In the genomic region with DNA sequence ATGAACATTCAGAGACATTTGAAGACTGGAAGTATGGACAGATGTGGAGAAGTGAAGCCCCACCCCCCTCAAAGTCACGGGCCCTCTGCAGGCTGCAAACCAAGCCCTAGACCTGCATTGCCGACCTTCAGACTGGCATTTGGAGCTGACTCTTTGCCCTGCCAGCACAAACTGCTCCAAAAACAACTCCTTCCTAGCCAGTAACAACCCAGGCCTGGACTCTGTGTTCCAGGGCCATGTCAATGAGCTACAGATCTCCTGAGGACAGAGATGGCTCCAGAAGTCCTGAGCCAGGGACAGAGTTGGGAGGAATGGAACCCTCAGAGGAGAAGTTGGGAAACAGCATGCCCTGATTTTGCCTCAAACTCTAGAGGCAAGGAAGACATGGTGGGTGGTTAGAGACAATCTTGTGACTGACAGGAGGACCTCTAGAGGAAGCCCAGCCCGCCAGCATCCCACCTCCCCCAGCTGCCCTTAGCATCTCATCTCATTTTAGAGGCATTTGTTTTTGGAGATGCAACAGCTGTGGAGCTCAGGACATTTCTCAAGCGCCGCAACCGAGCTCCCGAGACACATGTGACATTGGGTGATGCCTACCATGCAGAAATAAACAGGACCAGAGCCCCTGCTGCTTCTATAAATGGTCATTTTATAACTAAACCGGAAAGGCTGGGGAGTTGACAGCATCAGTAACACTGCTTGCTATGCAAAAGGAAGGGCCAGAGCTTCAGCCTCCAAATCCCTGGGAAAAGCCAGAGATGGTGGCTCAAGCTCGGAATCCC, we compare ENCODE assay signal across 23 mouse cellular contexts. TPM values are rescaled to one million over a fixed set of nuclear protein-coding genes. Genes with fewer than 3 reads are reported as not detected.
A peak's percentile ranks its signal among the peaks of the same experiment; 100 is the strongest.
DNase-seq lines count a peak whose midpoint lies in the region; ATAC-seq and TF ChIP-seq lines count a peak whose summit lies in the region.
"Had no signal": no experiment of that assay in that cellular context is flagged by ENCODE, and none has a peak within 500 bp of the region (broad histone marks: within the 10 kb centered on the region; RNA-seq: fewer than 3 reads in every experiment).

No protein-coding gene starts in this region.

- no peaks in the 10 kb centered on the region for H3K36me3 ChIP-seq in kidney, adult 2 months (ENCODE audit: control insufficient read depth, insufficient read depth, low read length)
- no peaks in the 10 kb centered on the region for H3K36me3 ChIP-seq in lung, embryonic 15.5 days
- H3K36me3 ChIP-seq in liver, embryonic 12.5 days: no peaks in the 10 kb centered on the region
- H3K36me3 ChIP-seq: heart, embryonic 12.5 days; hindbrain, embryonic 13.5 days; limb, embryonic 13.5 days; liver, embryonic 15.5 days; neural tube, embryonic 15.5 days had no signal

- no peak overlapping the region for H3K9ac ChIP-seq in lung, embryonic 15.5 days
- H3K9ac ChIP-seq in liver, embryonic 12.5 days: no peak overlapping the region
- H3K9ac ChIP-seq: heart, embryonic 12.5 days; hindbrain, embryonic 13.5 days; limb, embryonic 13.5 days; liver, embryonic 15.5 days; neural tube, embryonic 15.5 days had no signal

- peak; percentile 57 to 67 for DNase-seq in adrenal gland, adult (ENCODE audit: inconsistent age in 2 of 2, low spot score in 1 of 2)
- DNase-seq in adrenal gland, postnatal 4 days (ENCODE audit: low spot score in 2 of 2): no peak
- DNase-seq in kidney, adult 2 months: peak; percentile 24
- no peak for DNase-seq in kidney, postnatal 10 days
- DNase-seq in lung, postnatal 4 days: peak; percentile 59 to 88
- no peak for DNase-seq in embryo, embryonic 10 days (ENCODE audit: low spot score)
- DNase-seq: cerebellum, adult 9-10 months; heart, postnatal 14 days; thymus, postnatal 14 days had no signal

- no peak for TF ChIP-seq CTCF in kidney, adult 2 months (conservative IDR thresholded peaks at IDR 0.05; ENCODE audit: insufficient read depth, insufficient read length, low read depth, low read length)

- no peaks in the 10 kb centered on the region for H3K4me1 ChIP-seq in kidney, adult 2 months (ENCODE audit: control insufficient read depth, insufficient read depth, low read length)
- peaks cover 32% of the 10 kb centered on the region for H3K4me1 ChIP-seq in lung, embryonic 15.5 days
- no peaks in the 10 kb centered on the region for H3K4me1 ChIP-seq in liver, embryonic 12.5 days
- H3K4me1 ChIP-seq: heart, embryonic 12.5 days; hindbrain, embryonic 13.5 days; liver, embryonic 15.5 days; neural tube, embryonic 15.5 days had no signal

- no peaks in the 10 kb centered on the region for H3K9me3 ChIP-seq in lung, embryonic 15.5 days
- no peaks in the 10 kb centered on the region for H3K9me3 ChIP-seq in liver, embryonic 12.5 days (replicated peaks)
- H3K9me3 ChIP-seq: heart, embryonic 12.5 days; hindbrain, embryonic 13.5 days; limb, embryonic 13.5 days; liver, embryonic 15.5 days; megakaryocyte, embryonic 14.5 days; neural tube, embryonic 15.5 days had no signal

- no peak overlapping the region for H3K4me2 ChIP-seq in lung, embryonic 15.5 days
- no peak overlapping the region for H3K4me2 ChIP-seq in liver, embryonic 12.5 days
- H3K4me2 ChIP-seq: heart, embryonic 12.5 days; hindbrain, embryonic 13.5 days; limb, embryonic 13.5 days; liver, embryonic 15.5 days; neural tube, embryonic 15.5 days had no signal

- H3K4me3 ChIP-seq in kidney, adult 2 months (ENCODE audit: insufficient read depth, low read depth, low read length): no peak overlapping the region
- no peak overlapping the region for H3K4me3 ChIP-seq in lung, embryonic 15.5 days
- H3K4me3 ChIP-seq in liver, embryonic 12.5 days: no peak overlapping the region
- H3K4me3 ChIP-seq: heart, embryonic 12.5 days; hindbrain, embryonic 13.5 days; limb, embryonic 13.5 days; liver, embryonic 15.5 days; megakaryocyte, embryonic 14.5 days; neural tube, embryonic 15.5 days had no signal

- no peak for TF ChIP-seq POLR2A in kidney, adult 2 months (IDR thresholded peaks at IDR 0.05; ENCODE audit: low read depth, low read length)

- H3K27me3 ChIP-seq in kidney, adult 2 months (replicated peaks; ENCODE audit: control insufficient read depth, insufficient read depth, low read length): no peaks in the 10 kb centered on the region
- 0 out of 2 replicates have a peak, but pooled peaks cover 3% of the 10 kb centered on the region for H3K27me3 ChIP-seq in lung, embryonic 15.5 days
- H3K27me3 ChIP-seq in liver, embryonic 12.5 days (replicated peaks): peaks cover 23% of the 10 kb centered on the region

- ATAC-seq in lung, embryonic 15.5 days (ENCODE audit: borderline replicate concordance, extremely low read depth, low FRiP score, low TSS enrichment): peak; percentile 86
- no peak for ATAC-seq in liver, embryonic 12.5 days
- ATAC-seq: forebrain, embryonic 16.5 days; inflammation-experienced regulatory T-cells, adult 6 months; midbrain, embryonic 16.5 days had no signal

- 55% methylated on average over 9 of the region's 9 CpGs for WGBS in kidney, adult 2 months
- WGBS in lung, embryonic 15.5 days: 40% methylated on average over 9 of the region's 9 CpGs
- WGBS in liver, embryonic 12.5 days (ENCODE audit: insufficient replicate concordance): 52% methylated on average over 9 of the region's 9 CpGs

- no peak overlapping the region for H3K27ac ChIP-seq in kidney, adult 2 months (ENCODE audit: insufficient read depth, low read depth, low read length)
- H3K27ac ChIP-seq in lung, embryonic 15.5 days: peak overlapping the region; percentile 93
- H3K27ac ChIP-seq in liver, embryonic 12.5 days: no peak overlapping the region
- H3K27ac ChIP-seq: hindbrain, embryonic 13.5 days; limb, embryonic 13.5 days; liver, embryonic 15.5 days; neural tube, embryonic 15.5 days had no signal

RNA-seq across cellular contexts. Expression of gene Tbx5, which starts 56.2 kb away (rescaled TPM):
- under 1 TPM; 0.28 to 0.59 TPM for total RNA-seq in adrenal gland, postnatal 4 days (2021)
- polyA plus RNA-seq in kidney, adult 2 months (2012; rRNA removed): 0.05 and 0.06 TPM in 2 replicates
- 50.1 and 55.7 TPM in 2 replicates for polyA plus RNA-seq in lung, embryonic 15.5 days (2015; fragmentation: Nextera tagmentation; extraction: Ambion mirVana)
- 0.27 and 0.83 TPM in 2 replicates for polyA plus RNA-seq in liver, embryonic 12.5 days (2016; fragmentation: Nextera tagmentation; extraction: Ambion mirVana)
- total RNA-seq: layer of hippocampus, postnatal 25 days; left cerebral cortex, postnatal 10 days had no signal
- polyA plus RNA-seq: forebrain, embryonic 16.5 days; hindbrain, embryonic 13.5 days; inflammation-experienced regulatory T-cells, adult 6 months; large intestine, adult 2 months; midbrain, embryonic 16.5 days had no signal

Comparison
In these comparisons a context has a peak if more than half of its experiments do, and no peak if none do; other contexts are left out.
1. DNase-seq: peak in adrenal gland, adult (2 of 2), kidney, adult 2 months (single experiment) and lung, postnatal 4 days (2 of 2); none in adrenal gland, postnatal 4 days (0 of 2), kidney, postnatal 10 days (single experiment) and embryo, embryonic 10 days (single experiment).
2. RNA of gene Tbx5, which starts 56.2 kb away (polyA plus RNA-seq): 50.1 to 55.7 TPM in lung, embryonic 15.5 days; 0.27 to 0.83 TPM in liver, embryonic 12.5 days and 0.05 to 0.06 TPM in kidney, adult 2 months; every median in the first group is over 10 times any median in the second.